Mouse (Mus musculus) CD4-positive helper T cell, adult 2 months (primary cell): ENCODE data around the gene 1700012B07Rik.

ENCODE experiments used
- DNase-seq: peaks from one replicate; pipeline ENCODE4 v3.0.0-alpha.2; 2012; ENCODE audit warnings: low read depth, missing footprints, low spot score

The 1700012B07Rik gene

GRCm38 (mm10) chr11:109827946-109828345 lies at the start of gene 1700012B07Rik:
1700012B07Rik (minus strand) TSS chr11:109828046.
- no peak for DNase-seq

GRCm38 (mm10) chr11:109876767-109877166 lies 48.9 kb upstream of the 1700012B07Rik start:
- DNase-seq = no peak

DNA sequence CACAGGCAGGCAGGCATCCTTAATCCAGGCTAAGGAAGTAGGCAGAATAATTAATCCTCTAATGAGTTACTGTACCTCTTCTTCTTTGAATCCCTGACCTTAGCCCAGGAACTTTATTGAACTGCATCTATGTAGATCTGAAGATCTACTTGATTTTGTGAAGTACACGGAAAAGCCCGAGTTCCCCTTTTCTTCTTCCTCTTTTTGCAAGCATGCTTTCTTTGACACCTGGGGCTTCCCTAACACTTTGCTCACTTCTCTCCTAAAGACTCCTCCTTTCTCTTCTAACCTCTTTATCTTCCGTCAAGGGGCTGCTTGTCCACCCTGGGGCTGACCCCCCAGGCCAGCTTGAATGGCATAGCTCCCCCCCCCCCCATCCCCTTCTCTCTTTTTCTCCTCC lies 48.0 kb upstream of the 1700012B07Rik start:
- no peak for DNase-seq

- DNase-seq = no peak
These were observed 47.6 kb upstream of the 1700012B07Rik start for GRCm38 (mm10) chr11:109875525-109875802.

DNA sequence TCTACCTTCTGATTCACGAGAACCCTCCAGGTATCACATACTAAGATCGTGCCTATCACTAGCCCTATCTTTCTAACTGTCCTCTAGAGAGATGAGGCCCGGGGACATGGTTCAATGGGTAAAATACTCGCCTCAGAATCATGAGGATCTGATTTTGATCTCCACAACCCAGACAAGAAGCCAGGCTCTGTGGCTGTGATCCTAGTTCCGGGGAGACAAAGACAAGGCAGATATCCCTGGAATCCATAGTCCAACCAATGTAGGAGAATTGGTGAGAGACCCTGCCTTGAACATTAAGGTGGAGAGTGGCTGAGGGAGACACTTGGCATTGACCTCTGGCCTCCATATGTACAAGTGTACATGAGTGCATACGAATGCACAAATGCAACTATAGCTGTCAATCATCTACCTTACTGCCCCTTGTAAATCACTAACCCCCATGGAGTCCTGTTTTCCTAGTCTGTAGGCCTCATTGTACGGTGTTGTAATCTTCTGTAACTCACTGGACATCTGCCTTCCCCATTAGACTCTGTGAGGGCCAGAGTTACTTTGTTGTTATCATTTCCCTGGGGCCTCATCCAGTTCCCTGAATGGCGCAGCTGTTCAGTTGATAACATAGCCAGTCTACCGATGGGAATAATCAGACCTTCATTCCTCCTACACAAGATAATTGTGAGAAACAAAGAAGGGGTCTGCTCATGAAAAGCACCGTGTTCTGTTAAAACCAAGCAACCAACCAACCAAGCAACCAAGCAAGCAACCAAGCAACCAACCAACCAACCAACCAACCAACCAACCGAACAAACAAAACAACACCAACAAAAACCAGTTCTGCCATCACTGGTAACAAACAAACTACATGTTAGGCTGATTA lies 47.0 kb upstream of the 1700012B07Rik start:
- DNase-seq = no peak

- DNase-seq = no peak
These were observed 46.2 kb upstream of the 1700012B07Rik start for GRCm38 (mm10) chr11:109873852-109874610.

DNA sequence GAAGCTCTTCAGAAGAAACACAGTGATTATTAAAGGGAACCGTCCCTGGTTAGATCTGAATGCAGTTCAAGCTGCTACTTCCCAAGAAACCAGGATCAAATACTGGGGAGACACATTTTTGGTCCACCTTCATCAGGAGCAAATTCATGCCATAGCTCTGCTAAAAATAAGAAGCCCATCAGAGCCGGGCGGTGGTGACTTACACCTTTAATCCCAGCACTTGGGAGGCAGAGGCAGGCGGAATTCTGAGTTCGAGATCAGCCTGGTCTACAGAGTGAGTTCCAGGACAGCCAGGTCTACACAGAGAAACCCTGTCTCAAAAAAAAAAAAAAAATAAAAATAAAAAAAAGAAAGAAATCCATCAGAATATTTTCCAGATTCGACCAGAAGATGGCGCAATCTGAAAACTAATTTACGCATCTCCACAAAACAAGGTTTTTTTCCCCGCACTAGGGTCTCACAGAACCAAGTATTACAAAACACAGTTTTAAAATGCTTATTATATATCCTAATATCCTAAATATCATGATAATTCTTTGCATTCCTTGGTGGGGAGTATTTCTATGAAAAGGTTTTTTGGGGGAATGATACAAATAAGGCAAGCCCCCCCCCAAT lies 45.4 kb upstream of the 1700012B07Rik start:
- DNase-seq = no peak

DNA sequence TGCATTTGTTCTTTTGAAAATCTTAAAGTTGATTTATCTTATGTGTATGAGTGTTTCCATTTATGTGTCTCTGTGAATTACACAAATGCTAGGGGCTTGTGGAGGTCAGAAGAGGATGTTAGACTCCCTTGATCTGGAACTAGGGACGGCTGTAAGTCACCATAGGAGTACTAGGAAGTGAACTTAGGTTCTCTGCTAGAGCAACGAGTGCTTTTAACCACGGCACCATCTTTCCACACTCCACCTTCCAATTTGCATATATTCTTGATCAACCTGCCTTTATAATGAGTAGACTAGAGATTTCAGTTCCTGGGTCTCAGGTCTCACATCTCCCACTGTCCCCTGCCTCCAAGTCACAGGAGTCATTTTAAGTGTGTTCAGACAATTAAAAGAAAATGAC lies 44.8 kb upstream of the 1700012B07Rik start:
- no peak for DNase-seq

GRCm38 (mm10) chr11:109872056-109872455 lies 44.2 kb upstream of the 1700012B07Rik start:
- DNase-seq = no peak

- no peak for DNase-seq
These were observed 40.0 kb upstream of the 1700012B07Rik start for GRCm38 (mm10) chr11:109867861-109868260.

GRCm38 (mm10) chr11:109866537-109867160 lies 38.8 kb upstream of the 1700012B07Rik start:
- no peak for DNase-seq

DNA sequence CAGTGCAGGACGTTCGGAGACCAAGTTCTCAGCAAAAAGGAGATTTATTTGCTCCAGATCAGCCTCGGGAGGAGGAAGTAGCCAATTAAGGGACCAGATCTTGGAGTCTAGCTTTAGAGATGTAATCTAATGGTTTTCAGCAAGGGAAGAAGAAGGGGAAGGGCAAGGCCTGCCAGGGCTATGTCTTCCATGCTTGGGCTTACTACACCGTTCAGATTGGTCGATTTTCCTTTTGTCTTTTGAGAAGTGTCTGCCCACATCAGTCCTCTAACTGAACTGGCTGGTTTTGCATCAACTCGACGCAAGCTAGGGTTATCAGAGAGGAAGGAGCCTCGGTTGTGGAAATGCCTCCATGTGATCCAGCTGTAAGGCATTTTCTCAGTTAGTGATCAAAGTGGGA lies 37.7 kb upstream of the 1700012B07Rik start:
- DNase-seq = no peak

GRCm38 (mm10) chr11:109863951-109864350 lies 36.1 kb upstream of the 1700012B07Rik start:
- no peak for DNase-seq

GRCm38 (mm10) chr11:109863194-109863746 lies 35.4 kb upstream of the 1700012B07Rik start:
- DNase-seq = peak; percentile 69

GRCm38 (mm10) chr11:109860508-109860907 lies 32.7 kb upstream of the 1700012B07Rik start:
- DNase-seq = peak; percentile 90

DNA sequence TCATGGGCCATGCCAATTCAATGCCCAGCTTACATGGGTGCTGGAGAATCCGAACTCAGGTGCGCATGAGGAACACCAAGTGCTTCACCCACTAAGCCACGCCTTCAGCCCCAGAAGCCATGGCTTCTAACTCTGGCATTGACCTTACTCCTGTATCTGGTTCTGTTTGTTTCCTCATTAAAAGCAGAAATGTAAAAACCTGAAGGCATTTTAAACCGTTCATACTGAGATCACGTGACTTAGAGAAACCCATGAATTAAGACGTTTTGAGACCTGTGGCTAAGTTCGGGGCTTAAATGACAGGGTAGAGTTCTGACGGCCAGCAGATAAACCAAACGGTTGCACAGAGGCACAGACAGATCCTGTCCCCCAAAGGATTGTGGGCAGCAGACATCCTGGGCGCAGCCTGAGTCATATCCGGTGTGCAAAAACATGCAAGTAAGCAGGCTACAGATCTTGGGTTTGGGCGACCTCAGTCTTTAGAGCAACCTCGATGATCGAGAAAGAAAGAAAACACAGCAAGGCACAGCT lies 32.2 kb upstream of the 1700012B07Rik start:
- peak; percentile 92 for DNase-seq

DNA sequence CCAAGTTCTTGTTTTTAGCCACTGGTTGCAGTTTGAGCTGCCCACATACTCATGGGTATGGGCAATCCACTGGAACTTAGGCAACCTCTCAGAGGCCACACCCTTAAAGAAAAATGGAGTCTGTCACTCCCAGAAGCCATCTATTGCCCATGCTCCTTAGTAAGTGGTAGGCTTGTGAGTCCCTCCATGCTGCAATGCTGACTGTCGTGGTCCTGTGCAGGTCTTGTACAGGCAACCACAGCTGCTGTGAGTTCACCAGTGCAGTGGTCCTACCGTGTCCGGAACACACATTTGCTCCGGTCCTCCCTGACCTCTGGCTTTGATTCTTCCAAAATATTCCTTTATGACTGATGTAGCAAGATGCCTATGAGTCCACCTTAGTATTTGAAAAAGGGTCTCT lies 31.6 kb upstream of the 1700012B07Rik start:
- peak; percentile 11 for DNase-seq

- no peak for DNase-seq
These were observed 29.2 kb upstream of the 1700012B07Rik start for GRCm38 (mm10) chr11:109857086-109857485.

DNA sequence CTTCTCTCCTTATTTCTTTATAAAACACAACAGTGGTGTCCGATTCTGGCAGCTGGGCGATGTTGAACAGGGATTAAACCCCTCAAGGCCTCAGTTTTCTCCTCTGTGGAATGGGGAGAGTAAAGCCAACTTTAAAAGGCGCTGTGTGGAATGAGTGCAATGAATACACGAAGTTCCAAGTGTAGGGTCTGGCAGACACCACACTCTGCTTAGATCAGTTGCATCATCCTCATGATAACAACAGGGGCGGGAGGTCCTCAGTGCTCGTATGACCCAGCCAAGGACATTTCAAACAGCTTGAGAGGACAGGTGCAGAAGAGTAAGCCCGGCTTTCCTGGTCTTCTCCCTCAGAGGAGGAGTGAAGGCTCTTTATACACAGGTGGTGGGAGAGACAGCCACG lies 26.2 kb upstream of the 1700012B07Rik start:
- no peak for DNase-seq

- DNase-seq = no peak
These were observed 25.6 kb upstream of the 1700012B07Rik start for GRCm38 (mm10) chr11:109853228-109853966.

DNA sequence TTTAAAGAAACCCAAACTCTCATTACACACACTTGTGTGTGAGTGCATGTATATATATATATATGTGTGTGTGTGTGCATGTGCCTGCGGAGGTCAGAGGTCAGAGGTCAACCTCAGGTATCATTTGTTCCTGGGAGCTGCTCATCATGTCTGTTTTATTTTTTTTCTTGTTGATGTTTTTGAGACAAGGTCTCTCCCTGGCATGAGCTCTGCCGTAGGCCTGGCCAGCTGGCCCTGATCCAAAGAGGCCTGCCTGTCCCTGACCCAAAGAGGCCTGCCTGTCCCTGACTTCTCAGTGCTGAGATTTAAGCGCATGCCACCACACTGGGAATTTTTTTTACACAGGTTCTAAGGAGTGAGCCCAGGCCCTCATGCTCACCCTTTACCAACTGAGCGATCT lies 24.1 kb upstream of the 1700012B07Rik start:
- no peak for DNase-seq
